Comparison of ENCODE assay signal across 7 mouse cellular contexts in the genomic region with DNA sequence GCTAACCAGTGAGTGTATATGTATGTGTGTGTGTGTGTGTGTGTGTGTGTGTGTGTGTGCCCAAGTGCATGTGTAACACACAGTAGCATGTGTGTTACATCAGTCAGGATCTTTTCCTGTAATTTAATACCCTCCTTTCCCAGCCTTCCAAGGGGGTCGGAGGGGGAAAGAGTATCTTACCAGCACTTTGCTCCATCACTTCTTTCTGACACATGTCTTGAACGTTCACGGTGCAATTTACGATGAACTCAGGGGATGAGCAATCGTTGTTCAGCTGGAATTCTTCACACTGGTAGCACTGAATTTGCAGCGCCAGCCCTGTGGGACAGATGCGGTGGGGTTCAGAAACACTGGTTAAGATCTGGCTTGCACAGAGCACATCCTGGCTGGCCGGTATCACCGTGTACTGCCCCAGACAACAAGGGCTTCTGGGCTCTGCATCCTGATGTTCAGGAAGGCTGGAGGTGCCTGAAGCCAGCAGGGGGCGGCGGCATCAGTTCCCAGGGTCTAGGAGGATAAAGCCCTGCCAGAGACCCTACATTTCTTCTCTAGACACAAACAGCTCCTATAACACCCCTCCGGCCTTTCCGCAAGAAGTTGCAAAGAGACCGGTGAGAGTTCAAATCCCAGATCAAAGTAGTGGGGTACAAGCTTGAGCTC. TPM values are rescaled to one million over a fixed set of nuclear protein-coding genes. Genes with fewer than 3 reads are reported as not detected.
A peak's percentile ranks its signal among the peaks of the same experiment; 100 is the strongest.
DNase-seq lines count a peak whose midpoint lies in the region; ATAC-seq lines count a peak whose summit lies in the region.

No protein-coding gene starts in this region.

- 9% methylated on average over 14 of the region's 14 CpGs for WGBS in lung, embryonic 16.5 days
- 10% methylated on average over 14 of the region's 14 CpGs for WGBS in embryonic facial prominence, embryonic 10.5 days
- WGBS in neural tube, embryonic 11.5 days = 9% methylated on average over 14 of the region's 14 CpGs

- peak; percentile 39; the same call in 1 of the 2 replicates for ATAC-seq in lung, embryonic 16.5 days (ENCODE audit: low read depth)
- 0 out of 2 replicates have a peak, but pooled peaks have one; percentile 18 for ATAC-seq in neural tube, embryonic 11.5 days (ENCODE audit: insufficient read depth, low FRiP score, low TSS enrichment)

- H3K4me1 ChIP-seq in lung, embryonic 16.5 days (replicated peaks; ENCODE audit: control insufficient read depth, insufficient read depth, low read length) = peaks cover 19% of the 10 kb centered on the region
- peaks cover 41% of the 10 kb centered on the region for H3K4me1 ChIP-seq in embryonic facial prominence, embryonic 10.5 days
- H3K4me1 ChIP-seq in neural tube, embryonic 11.5 days (ENCODE audit: control insufficient read depth, insufficient read depth, low read length) = peaks cover 19% of the 10 kb centered on the region

- no peaks in the 10 kb centered on the region; the same call in 1 of the 2 replicates for H3K36me3 ChIP-seq in lung, embryonic 16.5 days (ENCODE audit: control insufficient read depth, insufficient read depth, low read length)
- H3K36me3 ChIP-seq in embryonic facial prominence, embryonic 10.5 days (replicated peaks) = no peaks in the 10 kb centered on the region
- H3K36me3 ChIP-seq in neural tube, embryonic 11.5 days (ENCODE audit: control insufficient read depth, insufficient read depth, low read length) = no peaks in the 10 kb centered on the region

- intact Hi-C loops in left cerebral cortex, postnatal 10 days (cut with DNase I) = loop anchor here (5.0 kb wide), 1 partner anchor 522 kb away; no protein-coding TSS in a partner anchor
- intact Hi-C loops in gastrocnemius, postnatal 36 days (cut with DNase I) = no loop called here

- H3K4me3 ChIP-seq in lung, embryonic 16.5 days (ENCODE audit: low read length) = no peak overlapping the region; the same call in 1 of the 2 replicates
- peak overlapping the region; percentile 65 for H3K4me3 ChIP-seq in embryonic facial prominence, embryonic 10.5 days
- H3K4me3 ChIP-seq in neural tube, embryonic 11.5 days (ENCODE audit: low read depth, low read length) = no peak overlapping the region

- no peak overlapping the region for H3K9ac ChIP-seq in lung, embryonic 16.5 days (ENCODE audit: low read length)
- no peak overlapping the region for H3K9ac ChIP-seq in neural tube, embryonic 11.5 days (ENCODE audit: low read length)

- H3K4me2 ChIP-seq in lung, embryonic 16.5 days (ENCODE audit: low read depth, low read length) = peak overlapping the region; percentile 97
- H3K4me2 ChIP-seq in neural tube, embryonic 11.5 days (ENCODE audit: low read depth) = peak overlapping the region; percentile 97

- no peak overlapping the region for H3K27ac ChIP-seq in lung, embryonic 16.5 days (ENCODE audit: low read length)
- no peak overlapping the region for H3K27ac ChIP-seq in embryonic facial prominence, embryonic 10.5 days (replicated peaks)
- no peak overlapping the region for H3K27ac ChIP-seq in neural tube, embryonic 11.5 days (ENCODE audit: low read depth, low read length)

- DNase-seq in lung, postnatal 36 days = no peak
- peak; percentile 80 for DNase-seq in embryonic facial prominence, embryonic 10.5 days (ENCODE audit: low spot score)
- peak; percentile 22 to 28 for DNase-seq in frontal cortex, postnatal 36 days (ENCODE audit: low spot score in 2 of 2)
- peak; percentile 26 to 54 for DNase-seq in left cerebral cortex, postnatal 10 days (ENCODE audit: extremely low spot score in 1 of 2, low spot score in 2 of 2)
- DNase-seq in neural tube, embryonic 11.5 days (ENCODE audit: low spot score) = peak; percentile 68
- no peak for DNase-seq in gastrocnemius, postnatal 36 days

- H3K9me3 ChIP-seq in lung, embryonic 16.5 days (ENCODE audit: control insufficient read depth, low read length) = no peaks in the 10 kb centered on the region
- H3K9me3 ChIP-seq in embryonic facial prominence, embryonic 10.5 days = no peaks in the 10 kb centered on the region
- no peaks in the 10 kb centered on the region for H3K9me3 ChIP-seq in neural tube, embryonic 11.5 days (ENCODE audit: control insufficient read depth, low read length)

- peaks cover 19% of the 10 kb centered on the region; the same call in 1 of the 2 replicates for H3K27me3 ChIP-seq in lung, embryonic 16.5 days (ENCODE audit: control insufficient read depth, insufficient read depth, low read depth, low read length)
- H3K27me3 ChIP-seq in embryonic facial prominence, embryonic 10.5 days (replicated peaks; ENCODE audit: low read depth, poor library complexity, severe bottlenecking) = peaks cover 78% of the 10 kb centered on the region
- peaks cover 25% of the 10 kb centered on the region for H3K27me3 ChIP-seq in neural tube, embryonic 11.5 days (ENCODE audit: control insufficient read depth, insufficient read depth, low read length)

RNA-seq across cellular contexts. Expression of a gene that starts 2.6 kb away (rescaled TPM):
- 0.75 and 2.6 TPM in 2 replicates for polyA plus RNA-seq in lung, embryonic 16.5 days (2015; fragmentation: Nextera tagmentation; extraction: Ambion mirVana)
- polyA plus RNA-seq in embryonic facial prominence, embryonic 10.5 days (2016; fragmentation: Nextera tagmentation; extraction: Ambion mirVana) = 3.6 and 5.0 TPM in 2 replicates
- 100 to 1,000 TPM; 141 to 168 TPM for total RNA-seq in left cerebral cortex, postnatal 10 days (2021)
- polyA plus RNA-seq in neural tube, embryonic 11.5 days (2014; fragmentation: Nextera tagmentation; extraction: Ambion mirVana) = 7.4 and 8.4 TPM in 2 replicates
- total RNA-seq in gastrocnemius, postnatal 36 days (2021) = not detected

Comparison
In these comparisons a context has a peak if more than half of its experiments do, and no peak if none do; other contexts are left out.
1. DNase-seq: peak in embryonic facial prominence, embryonic 10.5 days (single experiment), frontal cortex, postnatal 36 days (2 of 2), left cerebral cortex, postnatal 10 days (2 of 2) and neural tube, embryonic 11.5 days (single experiment); none in lung, postnatal 36 days (single experiment) and gastrocnemius, postnatal 36 days (0 of 2).